Mouse (Mus musculus) kidney, postnatal 14 days (tissue): ENCODE measurements around the gene Gapvd1.
"Not testable (repeated sequence)": the region's sequence is repeated elsewhere in the genome, so short reads cannot be mapped to it uniquely, and the experiment has no call there.

ENCODE experiments used
- DNase-seq: peaks from one replicate; pipeline ENCODE4 v3.0.0; 2022; ENCODE audit warnings: mixed read lengths

Gene Gapvd1

DNA sequence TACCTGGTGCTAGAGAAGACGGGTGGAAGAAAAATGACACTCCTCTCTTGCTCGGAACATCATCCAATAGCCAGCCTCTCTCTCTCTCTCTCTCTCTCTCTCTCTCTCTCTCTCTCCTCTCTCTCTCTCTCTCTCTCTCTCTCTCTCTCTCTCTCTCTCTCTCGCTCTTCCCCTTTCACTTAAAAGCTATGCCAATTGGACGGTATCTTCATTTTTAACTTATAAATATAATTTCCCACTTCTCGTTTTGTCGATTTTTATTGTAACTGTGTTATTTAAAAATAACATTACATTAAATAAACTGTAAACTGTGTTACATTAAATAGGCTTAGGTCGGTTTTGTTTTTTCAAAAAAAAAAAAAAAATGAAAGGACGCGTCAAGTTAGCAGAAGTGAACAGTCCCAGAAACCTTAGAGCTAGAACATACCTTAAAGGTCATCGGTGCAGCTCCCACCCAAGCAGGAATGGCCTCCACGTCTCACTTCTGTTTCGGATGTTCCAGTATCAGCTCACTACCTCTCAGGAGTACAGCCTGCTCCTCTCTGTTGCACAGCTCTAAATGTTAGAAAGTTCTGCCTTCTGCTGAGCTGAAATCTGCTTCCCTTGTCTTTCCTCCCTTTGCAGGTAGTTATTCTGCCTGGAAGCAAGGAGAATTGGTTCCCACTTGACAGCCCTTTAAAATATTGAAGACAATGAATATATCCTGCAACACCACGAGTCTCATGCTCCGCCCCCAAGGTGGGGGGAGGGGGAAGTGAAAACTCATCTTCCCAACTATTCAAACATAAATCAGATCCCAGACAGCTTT, at the start of gene Gapvd1:
Gene Gapvd1, minus strand, starts transcription at position 682 of the 808 bp plus-strand sequence.
- peak; percentile 34 for DNase-seq

DNA sequence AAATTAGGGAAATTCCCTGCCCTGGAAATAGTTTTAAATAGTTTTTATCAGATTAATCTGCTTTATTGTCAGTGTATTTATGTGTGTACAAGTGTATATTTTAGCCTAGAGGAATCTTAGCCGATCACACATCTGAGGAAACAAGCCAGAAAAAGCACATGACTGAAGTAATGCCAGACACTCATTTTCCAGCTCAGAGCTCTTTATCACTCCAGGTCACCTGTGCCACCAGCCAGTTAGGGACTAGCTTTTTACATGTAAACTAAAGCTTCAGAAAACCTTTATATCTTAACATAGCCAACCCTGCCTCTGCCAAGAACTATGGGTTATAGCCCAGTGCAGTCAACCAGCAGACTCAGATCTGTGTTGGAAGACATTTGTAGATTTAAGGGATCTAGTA, 49.8 kb upstream of the Gapvd1 start:
- peak; percentile 30 for DNase-seq

DNA sequence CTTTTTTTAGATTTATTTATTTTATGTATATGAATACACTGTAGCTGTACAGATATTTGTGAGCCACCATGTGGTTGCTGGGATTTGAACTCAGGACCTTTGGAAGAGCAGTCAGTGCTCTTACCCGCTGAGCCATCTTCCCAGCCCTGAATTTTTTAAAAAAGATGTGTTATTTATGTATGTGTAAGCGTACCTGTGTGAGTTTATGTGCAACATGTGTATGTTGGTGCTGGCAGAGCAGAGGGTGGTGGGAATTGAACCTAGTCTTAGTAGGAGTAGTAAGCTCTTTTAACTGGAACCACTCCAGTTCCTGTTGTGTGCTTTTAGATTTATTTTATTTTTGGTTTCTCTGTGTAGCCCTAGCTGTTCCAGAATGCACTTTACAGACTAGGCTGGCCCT, 49.1 kb upstream of the Gapvd1 start:
- no peak for DNase-seq

DNA sequence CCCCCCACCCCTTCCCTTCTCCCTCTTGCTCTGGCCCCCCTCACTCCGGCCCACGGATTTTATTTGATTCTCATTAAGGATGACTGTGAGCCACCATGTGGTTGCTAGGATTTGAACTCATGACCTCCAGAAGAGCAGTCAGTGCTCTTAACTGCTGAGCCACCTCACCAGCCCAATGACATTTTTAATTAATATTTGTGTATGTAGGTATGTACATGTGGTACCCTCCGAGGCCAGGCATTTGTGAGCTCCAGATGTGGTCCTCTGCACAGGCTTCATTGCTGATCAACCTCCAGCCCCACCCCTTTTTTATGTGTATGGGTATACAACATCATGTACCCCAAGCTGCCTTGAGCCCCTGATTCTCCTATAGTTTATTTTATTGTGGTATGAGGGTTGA, 48.7 kb upstream of the Gapvd1 start:
- no peak for DNase-seq

DNA sequence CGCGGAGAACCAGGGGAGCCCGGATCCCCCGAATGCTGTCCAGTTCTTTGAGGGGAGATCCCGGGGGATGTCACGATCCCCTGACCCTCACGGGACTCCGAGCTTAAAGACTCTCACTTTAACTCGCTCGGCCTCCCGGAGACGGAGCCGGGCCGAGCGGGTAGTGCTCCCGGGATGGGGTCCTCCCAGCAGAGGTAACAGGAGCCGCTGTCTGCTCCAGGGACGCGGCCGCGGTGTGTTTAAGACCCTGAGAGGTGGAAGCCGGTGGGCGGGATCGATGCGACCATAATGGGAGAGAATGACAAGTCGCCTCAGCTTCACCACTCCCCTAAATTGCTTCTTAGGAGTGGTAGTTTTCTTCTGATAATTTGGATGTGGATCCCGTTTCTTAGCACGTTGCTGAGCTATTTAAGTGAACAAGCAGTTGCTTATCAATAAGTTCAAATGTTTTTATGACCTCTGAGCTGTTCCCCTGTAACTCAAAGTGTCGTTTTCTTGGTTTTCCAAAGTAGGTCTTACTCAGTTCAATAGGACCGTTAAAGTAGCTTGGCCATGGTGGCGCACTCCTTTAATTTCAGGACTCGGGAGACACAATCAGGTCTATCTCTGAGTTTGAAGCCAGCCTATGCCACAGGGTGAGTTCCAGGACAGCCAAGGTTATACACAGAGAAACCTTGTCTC, 47.7 kb upstream of the Gapvd1 start:
- DNase-seq, result peak; percentile 46

DNA sequence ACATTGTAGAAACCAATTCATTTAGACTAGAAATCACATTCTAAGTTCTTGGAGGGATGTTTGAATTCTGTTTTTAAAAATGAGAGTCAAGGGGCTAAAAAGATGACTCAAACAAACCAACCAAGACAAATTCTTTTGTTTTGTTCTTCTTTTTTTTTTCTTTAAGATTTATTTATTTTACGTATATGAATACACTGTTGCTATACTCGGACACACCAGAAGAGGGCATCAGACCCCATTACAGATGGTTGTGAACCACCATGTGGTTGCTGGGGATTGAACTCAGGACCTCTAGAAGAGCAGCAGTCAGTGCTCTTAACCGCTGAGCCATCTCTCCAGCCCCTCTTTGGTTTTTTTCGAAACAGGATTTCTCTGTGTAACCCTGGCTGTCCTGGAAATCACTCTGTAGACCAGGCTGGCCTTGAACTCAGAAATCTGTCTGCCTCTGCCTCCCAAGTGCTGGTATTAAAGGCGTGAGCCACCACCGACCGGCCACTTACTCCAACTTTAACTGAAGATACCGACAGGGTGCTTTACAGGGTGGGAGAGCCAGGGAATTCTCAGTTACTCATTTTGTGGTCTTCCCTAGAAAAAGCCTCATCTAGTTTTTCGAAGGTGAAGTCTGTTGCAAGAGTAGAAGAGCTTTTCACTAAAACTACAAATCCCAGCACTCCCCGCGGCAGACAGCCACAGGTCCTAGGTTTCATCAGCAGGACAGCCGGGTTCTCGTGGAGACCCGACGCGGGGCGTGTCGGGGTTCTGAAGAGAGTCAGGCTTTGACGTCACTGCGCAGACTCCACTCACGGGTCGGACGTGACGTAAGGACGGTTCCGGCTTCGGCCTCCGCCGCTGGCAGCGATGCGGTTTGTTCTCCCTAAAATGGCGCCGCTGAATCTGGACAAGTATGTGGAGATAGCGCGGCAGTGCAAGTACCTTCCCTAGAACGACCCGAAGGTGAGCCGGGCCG, 46.8 kb upstream of the Gapvd1 start:
- DNase-seq, result peak; percentile 99

DNA sequence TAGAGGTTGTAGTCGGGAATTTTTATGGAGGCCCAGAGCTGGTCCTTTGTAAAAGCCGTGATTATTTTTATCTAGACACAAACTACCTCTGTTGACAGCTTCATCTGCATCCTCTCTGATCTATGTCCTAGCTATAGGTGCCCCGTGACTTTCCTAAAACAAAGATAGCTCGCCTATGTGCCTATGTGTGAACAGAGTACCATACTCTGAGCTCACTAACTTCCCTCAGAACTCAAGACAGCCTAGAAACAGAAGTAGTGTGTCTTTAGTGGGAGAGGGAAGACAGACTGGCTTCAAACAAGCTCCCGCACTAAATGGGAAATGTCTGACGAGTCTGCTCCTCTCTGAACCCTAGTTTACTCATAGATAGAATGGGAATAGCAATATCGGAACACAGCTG, 45.3 kb upstream of the Gapvd1 start:
- DNase-seq, result no peak

DNA sequence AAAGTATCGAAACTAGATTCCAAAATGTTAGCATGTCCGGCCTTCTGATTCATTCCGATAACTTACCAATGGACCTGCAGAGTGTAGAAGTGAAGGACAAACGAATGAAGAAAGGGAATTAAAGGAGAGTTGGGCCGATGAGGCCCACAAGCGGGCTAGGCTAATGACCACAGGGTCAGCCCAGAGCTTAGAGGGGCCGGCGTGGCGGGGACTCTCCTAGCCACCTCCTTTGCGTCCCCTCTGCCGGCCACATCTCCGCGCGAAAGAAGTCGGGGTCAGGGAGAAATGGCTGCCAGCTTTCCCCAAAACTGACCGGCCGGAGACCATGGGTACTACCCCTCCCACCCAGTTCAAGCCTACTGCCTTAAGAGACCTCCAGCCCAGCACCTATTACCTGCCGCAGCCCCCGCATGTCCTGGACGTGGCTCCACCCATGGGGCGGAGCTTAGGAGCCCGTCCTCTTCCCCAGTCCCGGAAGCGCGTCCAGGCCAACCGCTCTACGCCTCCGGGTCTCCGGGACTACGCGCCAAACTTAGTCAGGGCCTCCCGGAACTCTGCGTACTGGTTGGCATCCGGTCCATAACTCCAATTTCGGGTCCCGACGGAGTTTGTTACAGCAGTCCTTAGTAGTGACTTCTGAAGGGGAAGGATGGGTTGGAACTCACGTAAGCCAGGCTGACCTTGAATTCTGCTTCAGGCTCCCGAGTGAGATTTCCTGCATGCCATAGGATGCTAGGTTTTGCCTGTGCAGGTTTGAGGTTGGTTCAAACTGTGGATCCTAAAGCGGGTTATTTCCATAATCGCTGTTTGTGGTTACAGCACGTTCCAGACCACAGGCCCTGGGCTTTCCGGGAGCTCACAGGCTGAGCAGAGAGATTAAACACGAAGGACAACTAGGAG, 44.6 kb upstream of the Gapvd1 start, which contains the start of gene Rabepk:
Gene Rabepk, minus strand, starts transcription at position 556 of the 900 bp plus-strand sequence.
- DNase-seq, result peak; percentile 93

DNA sequence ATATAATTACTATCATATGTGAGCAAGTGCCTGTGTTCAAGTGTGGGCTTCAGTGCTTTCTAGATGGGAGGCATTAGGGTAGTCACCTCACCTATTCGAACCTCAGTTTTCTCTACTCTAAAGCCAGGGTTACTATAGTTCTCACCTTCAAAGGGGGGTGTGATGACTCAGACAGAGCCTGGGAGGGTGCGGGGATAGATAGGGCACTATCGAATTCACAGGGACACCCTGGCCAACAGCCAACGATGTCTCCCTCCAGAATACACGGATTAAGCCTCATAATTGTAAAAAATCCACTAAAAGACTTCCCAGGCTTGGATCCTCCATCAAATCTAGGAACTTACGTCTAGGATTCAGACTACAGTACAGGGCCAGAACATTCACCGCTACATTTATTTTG, 40.4 kb upstream of the Gapvd1 start:
- no peak for DNase-seq

DNA sequence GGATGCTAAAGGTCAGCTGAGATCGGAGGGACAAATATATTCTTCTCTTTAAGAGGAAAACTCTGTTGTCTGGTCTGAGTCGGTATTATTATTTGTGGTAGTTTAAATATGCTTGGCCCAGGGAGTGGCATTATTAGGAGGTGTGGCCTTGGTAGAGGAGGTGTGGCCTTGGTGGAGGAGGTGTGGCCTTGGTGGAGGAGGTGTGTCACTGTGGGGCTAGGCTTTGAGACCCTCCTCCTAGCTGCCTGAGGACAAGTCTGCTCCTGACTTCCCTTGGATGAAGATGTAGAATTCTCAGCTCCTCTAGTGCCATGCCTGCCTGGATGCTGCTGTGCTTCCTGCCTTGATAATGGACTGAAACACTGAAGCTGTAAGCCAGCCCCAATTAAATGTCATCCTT, 39.5 kb upstream of the Gapvd1 start:
- DNase-seq, result no peak

DNA sequence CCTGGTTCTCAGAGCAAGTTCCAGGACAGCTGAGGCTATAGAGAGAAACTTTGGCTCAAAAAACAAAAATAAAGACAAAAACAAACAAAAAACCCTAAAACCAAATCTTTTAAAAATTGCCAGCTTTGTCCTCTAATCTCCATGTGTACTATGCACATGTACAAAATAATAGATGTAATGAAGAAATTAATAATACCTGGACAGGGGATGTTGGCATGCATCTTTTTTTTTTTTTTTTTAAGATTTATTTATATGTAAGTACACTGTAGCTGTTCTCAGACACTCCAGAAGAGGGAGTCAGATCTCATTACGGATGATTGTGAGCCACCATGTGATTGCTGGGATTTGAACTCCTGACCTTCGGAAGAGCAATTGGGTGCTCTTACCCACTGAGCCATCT, 37.5 kb upstream of the Gapvd1 start:
- DNase-seq, result not testable (repeated sequence)

DNA sequence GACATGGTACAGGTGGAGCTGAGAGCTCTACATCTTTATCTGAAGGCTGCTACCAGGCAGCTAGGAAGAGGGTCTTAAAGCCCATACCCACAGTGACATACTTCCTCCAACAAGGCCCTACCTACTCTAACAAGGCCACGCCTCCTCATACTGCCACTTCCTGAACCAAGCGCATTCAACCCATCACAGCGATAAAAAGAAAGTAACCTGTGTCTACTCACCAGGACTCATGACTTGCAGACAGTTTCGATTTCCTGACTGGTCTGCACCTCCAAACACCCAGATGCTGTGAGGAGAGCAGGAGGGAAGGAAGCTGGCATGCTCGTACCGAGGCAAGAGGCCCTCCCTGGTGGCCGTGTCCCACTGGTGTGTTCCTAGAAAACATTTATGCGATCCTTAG, 35.2 kb upstream of the Gapvd1 start:
- no peak for DNase-seq

DNA sequence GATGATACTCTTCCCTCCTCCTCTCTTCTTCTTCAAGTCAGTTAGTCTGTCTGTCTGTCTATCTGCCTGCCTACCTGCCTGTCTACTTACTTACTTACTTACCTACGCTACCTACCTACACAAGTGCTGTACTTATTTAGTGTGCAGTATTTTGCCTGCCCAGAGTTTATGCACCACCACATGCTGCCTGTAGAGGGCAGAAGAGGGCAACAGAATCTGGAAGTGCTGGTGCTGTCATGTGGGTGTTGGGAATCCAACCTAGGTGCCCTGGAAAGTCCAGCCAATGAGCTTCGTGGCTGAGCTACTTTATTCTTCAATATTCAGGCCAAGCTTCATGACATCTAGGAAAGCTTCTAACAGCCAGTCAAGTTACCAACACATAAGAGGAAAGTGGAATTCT, 29.1 kb upstream of the Gapvd1 start:
- peak; percentile 44 for DNase-seq

DNA sequence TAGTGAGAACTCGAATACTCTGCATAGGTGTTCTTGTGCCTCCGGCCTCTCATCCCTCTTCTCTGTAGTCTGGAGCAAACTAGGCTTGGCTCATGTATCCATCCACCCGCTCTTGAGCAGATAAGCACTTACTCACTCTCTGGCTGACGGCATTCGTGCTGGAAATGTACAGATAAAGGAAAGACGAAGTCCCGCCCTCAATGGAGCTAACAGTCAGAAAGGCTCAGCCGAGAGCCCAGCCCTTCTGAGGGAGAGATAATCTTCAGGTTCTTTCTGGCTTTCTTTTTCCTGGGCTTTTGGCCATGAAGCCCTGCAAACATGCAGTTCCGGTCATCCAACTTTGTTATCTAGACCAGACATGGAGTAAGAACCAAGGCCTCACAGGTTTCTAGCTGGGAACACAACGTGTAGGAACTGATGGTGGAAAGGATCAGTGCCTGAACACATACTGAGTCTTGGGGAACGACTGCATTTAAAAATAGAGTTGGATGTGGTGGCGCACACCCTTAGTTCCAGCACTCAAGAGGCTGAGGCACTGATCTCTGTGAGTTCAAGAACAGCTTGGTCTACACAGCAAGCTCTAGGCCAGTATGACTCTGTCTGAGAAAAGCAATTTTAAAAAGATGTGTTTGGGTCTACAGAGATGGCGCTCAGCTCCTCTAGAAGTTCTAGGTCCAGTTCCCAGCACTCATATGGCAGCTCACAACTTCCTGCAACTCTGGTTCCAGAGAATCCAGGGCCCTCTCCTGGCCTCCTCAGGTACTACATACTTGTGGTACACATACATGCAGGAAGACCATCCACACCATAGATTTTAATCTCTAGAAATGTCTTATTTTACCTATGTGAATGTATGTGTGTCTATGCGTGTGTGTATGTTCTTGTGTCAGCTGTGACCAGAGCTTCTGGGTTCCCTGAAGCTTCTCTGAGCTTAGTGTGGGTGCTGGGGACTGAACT, 28.3 kb upstream of the Gapvd1 start:
- DNase-seq, result no peak

DNA sequence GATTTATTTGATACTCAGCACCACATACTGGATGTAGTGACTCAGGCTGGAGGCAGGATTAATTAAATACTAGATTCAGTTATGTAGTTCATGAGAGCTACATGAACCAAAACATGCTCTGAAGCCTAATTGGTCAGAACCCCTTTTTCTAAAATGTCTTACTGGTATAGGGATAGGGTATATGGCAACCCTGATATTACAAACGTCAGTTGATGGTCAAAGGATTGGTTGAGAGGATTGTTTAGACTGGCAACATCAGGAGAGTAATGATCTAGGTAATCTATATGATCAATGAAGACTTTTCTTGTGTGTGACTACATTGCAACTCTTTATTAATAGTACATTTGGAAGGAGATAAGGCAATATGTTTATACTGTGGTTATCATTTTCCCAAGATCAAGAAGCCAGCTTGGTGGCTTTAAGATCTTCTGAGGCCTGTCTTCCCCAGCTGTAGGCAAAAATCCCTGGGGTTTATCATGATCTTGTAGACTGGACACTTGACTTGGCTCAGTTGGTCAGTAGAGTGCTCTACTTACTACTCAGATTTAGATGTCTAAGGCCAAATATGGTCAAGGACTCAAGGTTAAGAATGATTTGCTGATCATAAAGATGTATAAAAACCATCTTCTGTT, 22.3 kb upstream of the Gapvd1 start:
- no peak for DNase-seq

DNA sequence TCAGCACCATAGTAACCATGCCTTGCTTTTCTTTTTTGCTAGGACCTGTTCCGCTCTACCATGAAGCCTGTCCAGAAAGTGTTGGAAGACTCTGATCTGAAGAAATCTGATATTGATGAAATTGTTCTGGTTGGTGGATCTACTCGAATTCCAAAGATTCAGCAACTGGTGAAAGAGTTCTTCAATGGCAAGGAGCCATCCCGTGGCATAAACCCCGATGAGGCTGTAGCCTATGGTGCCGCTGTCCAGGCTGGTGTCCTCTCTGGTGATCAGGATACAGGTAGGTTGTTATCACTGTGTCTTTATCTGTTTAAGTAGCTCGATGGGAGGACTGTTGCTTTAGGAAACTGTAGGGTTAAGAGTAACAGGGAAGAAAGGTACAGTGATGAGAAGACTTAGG, 19.5 kb upstream of the Gapvd1 start:
- DNase-seq, result no peak

DNA sequence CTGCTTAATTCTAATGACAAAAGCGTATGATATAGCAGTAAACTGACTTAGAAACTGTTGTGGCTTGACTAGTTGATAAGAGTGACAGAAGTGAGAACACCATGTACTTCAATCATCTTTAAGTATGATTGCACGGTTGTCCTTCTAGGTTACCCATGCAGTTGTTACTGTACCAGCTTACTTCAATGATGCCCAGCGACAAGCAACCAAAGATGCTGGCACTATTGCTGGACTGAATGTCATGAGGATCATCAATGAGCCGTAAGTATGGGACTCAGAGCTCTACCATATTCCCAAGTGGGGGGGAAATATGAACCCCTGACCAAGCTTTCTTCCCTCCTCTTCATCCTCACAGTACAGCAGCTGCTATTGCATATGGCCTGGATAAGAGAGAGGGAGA, 18.6 kb upstream of the Gapvd1 start:
- DNase-seq, result no peak

DNA sequence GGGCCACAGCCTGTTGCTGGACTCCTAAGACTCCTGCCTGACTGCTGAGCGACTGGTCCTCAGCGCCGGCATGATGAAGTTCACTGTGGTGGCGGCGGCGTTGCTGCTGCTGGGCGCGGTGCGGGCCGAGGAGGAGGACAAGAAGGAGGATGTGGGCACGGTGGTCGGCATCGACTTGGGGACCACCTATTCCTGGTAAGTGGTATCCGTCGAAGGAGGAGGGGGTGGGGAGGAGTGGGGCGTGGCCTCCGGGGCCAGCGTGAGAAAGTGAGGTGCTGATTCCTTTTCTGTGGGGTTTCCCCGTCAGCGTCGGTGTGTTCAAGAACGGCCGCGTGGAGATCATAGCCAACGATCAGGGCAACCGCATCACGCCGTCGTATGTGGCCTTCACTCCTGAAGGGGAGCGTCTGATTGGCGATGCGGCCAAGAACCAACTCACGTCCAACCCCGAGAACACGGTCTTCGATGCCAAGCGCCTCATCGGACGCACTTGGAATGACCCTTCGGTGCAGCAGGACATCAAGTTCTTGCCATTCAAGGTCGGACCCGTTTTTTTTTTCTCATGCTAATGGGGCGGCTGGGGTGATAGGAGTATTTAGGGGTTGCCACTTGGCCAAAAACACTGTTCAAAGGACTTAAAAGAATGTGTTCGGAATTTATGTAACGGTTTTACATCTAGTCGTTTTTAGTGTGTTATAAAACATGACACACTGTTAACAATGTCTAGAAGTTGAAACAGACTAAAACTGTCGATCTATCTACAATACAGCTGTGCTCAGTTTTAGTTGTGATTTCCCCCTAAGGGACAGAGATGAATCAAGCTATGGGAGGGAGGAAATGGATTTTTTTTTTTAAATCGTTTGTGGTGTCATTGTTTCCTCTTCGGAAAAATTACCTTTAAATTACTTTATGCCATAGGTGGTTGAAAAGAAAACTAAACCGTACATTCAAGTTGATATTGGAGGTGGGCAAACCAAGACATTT, 17.5 kb upstream of the Gapvd1 start:
- no peak for DNase-seq
